Mouse (Mus musculus) natural killer cell, adult 2 months (primary cell): Measurements from ENCODE around the gene Vash1.

ENCODE experiments used
- DNase-seq, 2 experiments: peaks; one replicate each; pipeline ENCODE4 v3.0.0; 2022; ENCODE audit warnings: low spot score in 2 of 2

Vash1 gene

GRCm38 (mm10) chr12:86719961-86720639 lies 41.6 kb downstream of the Vash1 start:
- DNase-seq, result no peak

- no peak for DNase-seq
Measured at GRCm38 (mm10) chr12:86721453-86721852, 43.0 kb downstream of the Vash1 start.

GRCm38 (mm10) chr12:86724300-86724699 lies 45.8 kb downstream of the Vash1 start:
- DNase-seq, result no peak

- peak in 1 of 2 experiments; percentile 5 for DNase-seq
Measured at GRCm38 (mm10) chr12:86725706-86726105, 47.2 kb downstream of the Vash1 start.

- DNase-seq, result peak; percentile 97 to 99
Measured at GRCm38 (mm10) chr12:86726120-86726640, 47.7 kb downstream of the Vash1 start, which contains the start of gene Angel1. TSS of gene Angel1 (minus strand) at chr12:86726460.

- DNase-seq, result no peak
Measured at GRCm38 (mm10) chr12:86734319-86734810, 55.9 kb downstream of the Vash1 start, which contains the start of gene Lrrc74a. TSS of gene Lrrc74a (plus strand) at chr12:86734369.
